Mouse (Mus musculus): Measurements from ENCODE around the gene Ttll11. TPM values are rescaled to one million over a fixed set of nuclear protein-coding genes. Genes with fewer than 3 reads are reported as not detected.

Ttll11 gene
- polyA plus RNA-seq, 1 experiment from 2014 or later, result 0.95 TPM

DNA sequence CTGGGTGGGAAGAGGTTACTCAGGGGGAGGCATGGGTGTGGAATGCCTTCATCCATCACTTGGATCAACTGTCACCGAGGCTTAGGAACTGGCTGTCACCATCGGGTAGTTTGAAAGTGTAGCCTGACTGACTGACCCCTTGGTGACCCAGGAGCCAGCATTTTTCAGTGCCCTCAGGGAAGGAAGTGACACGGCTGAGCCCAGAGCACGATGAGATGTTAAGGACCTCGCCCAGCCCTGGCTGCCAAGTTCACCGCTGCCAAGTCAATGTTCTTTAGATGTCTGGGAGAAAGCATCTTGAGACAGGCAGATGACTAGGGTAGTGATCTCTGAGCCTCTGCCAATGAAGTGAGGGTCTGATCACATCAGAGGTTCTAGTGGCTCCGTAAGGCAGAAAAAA lies 95.4 kb downstream of the Ttll11 start:
- Histone ChIP-seq H3K27me3 (ENCODE audit: poor library complexity, severe bottlenecking) (peaks cover 11% of the 10 kb centered on the region; the same call in 1 of the 2 replicates), H3K4me3 (no peak overlapping the region), H3K36me3 (replicated peaks) (no peaks in the 10 kb centered on the region), H3K27ac (no peak overlapping the region), H3K4me1 (peaks cover 18% of the 10 kb centered on the region), H3K9me3 (no peaks in the 10 kb centered on the region)
- WGBS, result 68% methylated on average over 7 of the region's 7 CpGs
- DNase-seq (ENCODE audit: extremely low spot score, low spot score), result no peak

DNA sequence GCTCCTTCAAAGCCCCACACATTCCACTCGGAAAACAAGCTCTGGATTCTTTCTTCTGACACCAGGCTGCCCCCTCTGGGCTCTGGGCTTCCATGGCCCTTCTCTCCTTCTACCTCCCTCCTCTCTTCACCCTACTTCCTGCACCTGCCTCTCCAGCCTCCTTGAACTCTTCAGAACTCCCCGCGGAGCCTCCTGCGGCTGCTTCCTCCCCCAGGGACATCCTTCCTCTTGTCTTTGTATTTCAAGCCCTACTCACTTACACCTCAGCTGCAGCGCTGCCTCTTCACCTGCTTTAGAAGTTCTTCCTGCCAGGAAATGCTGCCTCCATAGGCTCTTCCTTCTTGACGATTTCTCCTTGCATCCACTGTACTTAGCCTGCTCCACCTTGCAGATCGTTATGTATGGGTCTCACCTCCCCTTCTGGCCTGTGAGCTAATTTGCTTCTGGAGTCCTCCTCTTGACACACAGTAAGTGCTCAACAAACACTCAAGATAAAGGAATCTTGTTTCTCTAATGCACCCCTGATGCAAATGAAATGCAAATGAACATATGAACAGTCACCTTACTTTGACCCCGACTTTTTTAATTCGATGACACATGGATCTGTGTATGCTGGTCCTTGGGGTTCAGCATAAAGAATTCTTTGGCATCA lies 97.3 kb downstream of the Ttll11 start:
- Histone ChIP-seq H3K4me1 (peaks cover 24% of the 10 kb centered on the region), H3K4me3 (no peak overlapping the region), H3K9me3 (no peaks in the 10 kb centered on the region), H3K27me3 (ENCODE audit: poor library complexity, severe bottlenecking) (peaks cover 17% of the 10 kb centered on the region; the same call in 1 of the 2 replicates), H3K36me3 (replicated peaks) (no peaks in the 10 kb centered on the region), H3K27ac (no peak overlapping the region)
- no peak for DNase-seq (ENCODE audit: extremely low spot score, low spot score)
- WGBS, result 62% methylated on average over 9 of the region's 9 CpGs

DNA sequence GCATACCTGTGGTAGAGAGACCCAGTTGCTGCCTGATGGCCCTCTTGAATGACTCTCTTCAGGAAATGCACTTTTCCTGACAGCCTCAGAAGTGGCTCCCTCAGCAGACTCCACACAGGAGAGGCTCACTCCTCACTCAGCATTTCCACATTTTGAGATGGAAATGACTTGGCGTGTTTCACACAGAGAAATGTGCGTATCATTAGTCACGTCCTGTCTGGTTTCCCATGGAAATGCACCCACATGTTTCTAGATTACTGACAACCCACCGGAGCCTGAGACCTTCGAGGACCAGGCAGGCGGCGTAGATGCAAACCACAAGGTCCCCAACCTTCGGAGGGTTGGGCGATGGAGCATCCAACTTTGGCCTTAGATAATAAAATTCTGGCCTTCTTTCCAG lies 97.8 kb downstream of the Ttll11 start:
- H3K4me1 ChIP-seq, result peaks cover 30% of the 10 kb centered on the region
- H3K36me3 ChIP-seq (replicated peaks), result no peaks in the 10 kb centered on the region
- H3K9me3 ChIP-seq, result no peaks in the 10 kb centered on the region
- no peak for DNase-seq (ENCODE audit: extremely low spot score, low spot score)
- H3K27me3 ChIP-seq (ENCODE audit: poor library complexity, severe bottlenecking), result peaks cover 17% of the 10 kb centered on the region; the same call in 1 of the 2 replicates
- 86% methylated on average over 9 of the region's 9 CpGs for WGBS
- H3K4me3 ChIP-seq, result no peak overlapping the region
- no peak overlapping the region for H3K27ac ChIP-seq

DNA sequence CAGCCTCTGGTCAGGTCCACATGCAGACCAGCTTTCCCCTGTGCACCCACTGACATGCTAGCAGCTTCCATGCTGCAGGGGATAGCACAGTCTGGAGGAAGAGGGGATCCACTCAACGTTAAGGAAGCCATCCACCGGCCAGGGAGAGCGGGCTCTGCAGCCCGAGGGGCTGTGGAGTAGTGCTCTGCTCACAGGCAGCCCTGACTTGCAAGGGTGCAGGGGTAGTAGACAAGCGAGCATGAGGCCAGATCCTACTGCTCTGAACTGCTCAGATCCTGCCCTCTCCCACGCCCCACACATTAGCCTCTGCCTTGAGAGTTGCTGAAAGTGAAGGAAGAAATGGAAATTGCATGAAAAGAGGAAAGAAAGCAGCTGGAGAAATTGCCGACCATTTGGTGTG lies 99.4 kb downstream of the Ttll11 start:
- WGBS, result 69% methylated on average over 7 of the region's 7 CpGs
- no peak overlapping the region for H3K4me3 ChIP-seq
- H3K4me1 ChIP-seq, result peaks cover 30% of the 10 kb centered on the region
- H3K36me3 ChIP-seq (replicated peaks), result no peaks in the 10 kb centered on the region
- H3K9me3 ChIP-seq, result no peaks in the 10 kb centered on the region
- DNase-seq (ENCODE audit: extremely low spot score, low spot score), result no peak
- peaks cover 17% of the 10 kb centered on the region; the same call in 1 of the 2 replicates for H3K27me3 ChIP-seq (ENCODE audit: poor library complexity, severe bottlenecking)
- 0 out of 2 replicates have a peak overlapping the region, but pooled peaks have one; percentile 35 for H3K27ac ChIP-seq

DNA sequence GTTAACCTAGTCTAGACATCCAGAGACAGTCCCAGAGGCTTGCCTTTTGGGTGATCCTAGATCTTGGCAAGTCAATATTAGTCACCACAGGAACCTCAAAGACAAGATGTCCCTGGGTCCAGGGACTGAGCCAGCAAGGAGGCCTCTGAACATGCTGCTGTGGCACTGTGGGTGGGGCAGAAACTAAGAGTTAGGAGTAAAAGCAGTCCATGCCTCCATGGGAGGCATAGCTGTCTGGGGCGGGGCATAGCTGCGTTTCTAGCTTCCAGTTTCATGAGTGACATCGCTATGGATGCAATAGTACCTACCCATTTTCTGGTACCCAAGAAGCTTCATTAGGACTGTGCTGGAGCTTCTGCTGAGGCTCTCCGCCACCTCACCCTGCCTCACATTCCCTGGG lies 99.8 kb downstream of the Ttll11 start:
- 84% methylated on average over 4 of the region's 4 CpGs for WGBS
- Histone ChIP-seq H3K4me3 (no peak overlapping the region), H3K27ac (0 out of 2 replicates have a peak overlapping the region, but pooled peaks have one; percentile 35), H3K4me1 (peaks cover 30% of the 10 kb centered on the region), H3K27me3 (ENCODE audit: poor library complexity, severe bottlenecking) (peaks cover 17% of the 10 kb centered on the region; the same call in 1 of the 2 replicates), H3K36me3 (replicated peaks) (no peaks in the 10 kb centered on the region), H3K9me3 (no peaks in the 10 kb centered on the region)
- no peak for DNase-seq (ENCODE audit: extremely low spot score, low spot score)

DNA sequence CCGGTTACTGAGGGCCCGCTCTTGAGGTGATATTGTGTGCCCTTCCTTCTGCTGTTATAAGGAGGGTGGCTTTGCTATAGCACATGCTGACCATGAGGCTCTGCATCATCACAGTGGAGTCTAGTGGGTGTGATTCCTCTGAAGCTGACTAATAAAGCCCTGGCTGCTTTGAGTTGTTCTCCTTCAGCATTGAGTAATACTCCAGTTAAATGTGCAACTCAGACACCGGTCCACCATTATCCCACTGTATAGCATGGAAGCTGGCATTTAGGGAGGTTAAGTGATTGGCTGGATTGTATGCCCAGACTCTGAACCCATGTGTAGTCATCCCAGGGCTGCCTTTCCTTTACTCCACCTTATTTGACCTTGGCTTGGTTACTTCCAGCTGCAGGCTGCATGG lies 101.2 kb downstream of the Ttll11 start:
- Histone ChIP-seq H3K27ac (no peak overlapping the region), H3K36me3 (replicated peaks) (no peaks in the 10 kb centered on the region), H3K27me3 (ENCODE audit: poor library complexity, severe bottlenecking) (peaks cover 17% of the 10 kb centered on the region; the same call in 1 of the 2 replicates), H3K4me1 (peaks cover 27% of the 10 kb centered on the region), H3K9me3 (no peaks in the 10 kb centered on the region), H3K4me3 (no peak overlapping the region)
- no peak for DNase-seq (ENCODE audit: extremely low spot score, low spot score)
- 98% methylated on average over 3 of the region's 3 CpGs for WGBS

DNA sequence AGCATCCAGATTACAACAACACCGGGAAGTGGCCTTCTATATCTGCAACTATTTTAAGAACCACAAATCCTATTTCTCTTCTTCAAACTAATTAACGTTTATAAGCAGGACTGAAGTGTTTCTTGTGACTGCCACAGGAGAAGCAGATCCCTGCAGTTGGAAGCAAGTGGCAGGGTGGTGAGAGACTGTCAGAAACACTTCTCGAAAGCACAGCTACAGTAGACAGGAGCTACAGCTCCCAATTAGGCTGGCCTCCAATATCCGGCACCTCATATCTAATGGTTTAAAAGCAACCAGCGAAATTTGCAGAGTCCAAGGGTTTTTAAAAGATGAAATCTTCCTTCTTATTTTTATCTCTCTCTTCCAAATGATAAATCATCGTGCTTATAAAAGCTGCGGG lies 104.1 kb downstream of the Ttll11 start:
- H3K4me3 ChIP-seq, result no peak overlapping the region
- no peaks in the 10 kb centered on the region for H3K36me3 ChIP-seq (replicated peaks)
- WGBS, result 90% methylated on average over 7 of the region's 7 CpGs
- peaks cover 17% of the 10 kb centered on the region; the same call in 1 of the 2 replicates for H3K27me3 ChIP-seq (ENCODE audit: poor library complexity, severe bottlenecking)
- DNase-seq (ENCODE audit: extremely low spot score, low spot score), result no peak
- H3K9me3 ChIP-seq, result no peaks in the 10 kb centered on the region
- no peak overlapping the region for H3K27ac ChIP-seq
- peaks cover 41% of the 10 kb centered on the region for H3K4me1 ChIP-seq

DNA sequence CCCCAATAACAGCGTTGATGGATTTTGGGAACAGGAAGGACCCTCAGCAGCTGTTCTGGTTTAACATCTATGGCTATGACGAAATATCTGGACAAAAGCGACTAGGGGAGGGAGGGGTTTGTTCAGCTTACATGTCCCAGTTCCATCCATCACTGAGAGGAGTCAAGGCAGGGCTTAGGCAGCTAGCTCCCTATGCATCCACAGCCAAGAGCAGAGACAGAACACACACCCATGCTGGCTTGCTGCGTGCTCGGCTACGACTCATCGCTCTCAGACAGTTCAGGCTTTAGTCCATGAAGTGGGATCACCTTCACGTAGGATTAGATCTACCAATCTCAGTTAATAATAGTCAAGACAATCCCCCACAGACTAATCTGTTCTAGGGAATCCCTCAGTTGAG lies 105.3 kb downstream of the Ttll11 start:
- H3K27me3 ChIP-seq (ENCODE audit: poor library complexity, severe bottlenecking), result peaks cover 7% of the 10 kb centered on the region; the same call in 1 of the 2 replicates
- H3K4me3 ChIP-seq, result no peak overlapping the region
- H3K9me3 ChIP-seq, result no peaks in the 10 kb centered on the region
- no peaks in the 10 kb centered on the region for H3K36me3 ChIP-seq (replicated peaks)
- WGBS, result 90% methylated on average over 8 of the region's 8 CpGs
- H3K27ac ChIP-seq, result no peak overlapping the region
- H3K4me1 ChIP-seq, result peaks cover 30% of the 10 kb centered on the region
- DNase-seq (ENCODE audit: extremely low spot score, low spot score), result no peak

DNA sequence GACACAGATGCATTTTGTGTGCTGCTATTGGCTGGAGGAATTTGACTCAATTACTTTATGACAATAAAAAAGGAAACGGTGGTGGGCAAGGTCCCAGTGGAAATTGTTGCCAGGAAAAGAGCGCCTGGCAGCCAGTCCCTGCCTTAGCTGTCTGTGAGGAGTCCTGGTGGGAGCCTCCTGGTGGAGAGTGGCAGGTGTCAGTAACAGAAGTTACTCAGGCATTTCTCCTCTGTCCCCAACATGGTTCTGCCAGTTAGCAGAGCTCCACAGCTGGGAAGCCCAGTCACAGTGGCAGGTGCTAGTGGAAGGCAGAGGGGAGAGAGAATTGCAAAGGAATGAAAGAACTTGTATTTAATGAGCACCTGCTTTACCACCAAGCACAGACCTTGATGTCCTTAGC lies 110.5 kb downstream of the Ttll11 start:
- Histone ChIP-seq H3K4me1 (peaks cover 16% of the 10 kb centered on the region), H3K27me3 (ENCODE audit: poor library complexity, severe bottlenecking) (no peaks in the 10 kb centered on the region), H3K4me3 (no peak overlapping the region), H3K27ac (no peak overlapping the region), H3K36me3 (replicated peaks) (no peaks in the 10 kb centered on the region), H3K9me3 (no peaks in the 10 kb centered on the region)
- 69% methylated on average over 2 of the region's 2 CpGs for WGBS
- DNase-seq (ENCODE audit: extremely low spot score, low spot score), result no peak

DNA sequence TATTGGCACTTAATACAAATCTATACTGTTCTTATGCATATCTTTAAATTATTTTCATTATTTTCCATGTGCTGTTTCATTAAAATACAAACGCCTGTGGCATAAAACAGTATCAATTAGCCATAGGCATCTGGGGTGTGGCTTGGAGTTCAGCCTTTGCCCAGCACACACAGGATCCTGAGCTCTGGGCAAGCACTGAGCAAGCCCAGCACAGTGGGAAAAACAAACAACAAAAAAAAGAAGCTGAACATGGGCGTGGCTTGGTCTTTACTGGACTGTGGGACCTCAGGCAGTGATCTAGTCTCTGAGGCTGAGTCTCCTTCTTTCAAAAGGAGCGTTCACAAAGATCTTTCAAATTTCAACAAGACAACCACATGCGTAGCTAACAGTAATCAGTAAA lies 116.4 kb downstream of the Ttll11 start:
- no peak for DNase-seq (ENCODE audit: extremely low spot score, low spot score)
- no peaks in the 10 kb centered on the region for H3K9me3 ChIP-seq
- no peak overlapping the region for H3K27ac ChIP-seq
- H3K4me3 ChIP-seq, result no peak overlapping the region
- 88% methylated on average over 4 of the region's 4 CpGs for WGBS
- H3K4me1 ChIP-seq, result peaks cover 21% of the 10 kb centered on the region
- H3K36me3 ChIP-seq (replicated peaks), result no peaks in the 10 kb centered on the region
- H3K27me3 ChIP-seq (ENCODE audit: poor library complexity, severe bottlenecking), result no peaks in the 10 kb centered on the region

DNA sequence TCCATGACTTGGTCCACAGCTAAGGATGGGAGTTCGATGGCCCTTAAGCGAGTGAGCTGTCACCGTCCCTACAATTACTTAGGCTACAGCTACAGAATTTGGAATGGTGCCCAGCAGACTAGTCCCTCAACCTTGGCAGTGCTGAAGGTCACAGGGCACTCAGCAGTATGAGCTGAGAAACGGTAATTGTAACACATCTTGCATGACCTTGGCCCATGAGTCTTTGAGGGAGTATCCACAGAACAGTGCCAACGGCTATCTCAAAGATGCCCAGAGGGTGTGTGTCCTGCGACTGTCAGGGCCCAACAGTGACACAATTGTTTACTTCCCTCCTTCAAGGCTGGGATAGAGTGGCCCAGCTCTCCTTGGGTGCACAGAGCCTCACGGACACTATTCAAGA lies 118.5 kb downstream of the Ttll11 start:
- Histone ChIP-seq H3K4me3 (no peak overlapping the region), H3K27ac (no peak overlapping the region), H3K9me3 (no peaks in the 10 kb centered on the region), H3K36me3 (replicated peaks) (no peaks in the 10 kb centered on the region), H3K4me1 (peaks cover 21% of the 10 kb centered on the region), H3K27me3 (ENCODE audit: poor library complexity, severe bottlenecking) (no peaks in the 10 kb centered on the region)
- no peak for DNase-seq (ENCODE audit: extremely low spot score, low spot score)
- 90% methylated on average over 7 of the region's 7 CpGs for WGBS

DNA sequence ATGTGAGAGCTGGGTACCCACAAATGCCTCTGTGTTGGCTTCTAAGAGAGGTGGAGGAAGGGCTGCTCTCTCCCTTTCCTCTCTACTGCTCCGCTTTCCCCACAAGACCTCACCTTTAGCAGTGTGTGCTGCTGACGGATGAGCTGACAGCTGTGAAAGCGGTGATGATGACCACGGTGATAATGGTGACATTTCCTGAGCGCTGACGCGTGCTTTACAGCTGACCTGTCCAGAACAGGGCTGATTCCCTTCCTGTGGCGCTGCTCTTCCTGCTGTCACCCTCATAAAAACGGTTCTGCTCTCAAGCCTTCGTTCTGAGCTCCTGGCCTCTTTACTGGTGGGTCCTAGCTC lies 119.3 kb downstream of the Ttll11 start:
- Histone ChIP-seq H3K4me3 (no peak overlapping the region), H3K4me1 (peaks cover 21% of the 10 kb centered on the region), H3K27ac (no peak overlapping the region), H3K9me3 (no peaks in the 10 kb centered on the region), H3K36me3 (replicated peaks) (no peaks in the 10 kb centered on the region), H3K27me3 (ENCODE audit: poor library complexity, severe bottlenecking) (no peaks in the 10 kb centered on the region)
- no peak for DNase-seq (ENCODE audit: extremely low spot score, low spot score)
- 85% methylated on average over 10 of the region's 10 CpGs for whole genome bisulfite sequencing

DNA sequence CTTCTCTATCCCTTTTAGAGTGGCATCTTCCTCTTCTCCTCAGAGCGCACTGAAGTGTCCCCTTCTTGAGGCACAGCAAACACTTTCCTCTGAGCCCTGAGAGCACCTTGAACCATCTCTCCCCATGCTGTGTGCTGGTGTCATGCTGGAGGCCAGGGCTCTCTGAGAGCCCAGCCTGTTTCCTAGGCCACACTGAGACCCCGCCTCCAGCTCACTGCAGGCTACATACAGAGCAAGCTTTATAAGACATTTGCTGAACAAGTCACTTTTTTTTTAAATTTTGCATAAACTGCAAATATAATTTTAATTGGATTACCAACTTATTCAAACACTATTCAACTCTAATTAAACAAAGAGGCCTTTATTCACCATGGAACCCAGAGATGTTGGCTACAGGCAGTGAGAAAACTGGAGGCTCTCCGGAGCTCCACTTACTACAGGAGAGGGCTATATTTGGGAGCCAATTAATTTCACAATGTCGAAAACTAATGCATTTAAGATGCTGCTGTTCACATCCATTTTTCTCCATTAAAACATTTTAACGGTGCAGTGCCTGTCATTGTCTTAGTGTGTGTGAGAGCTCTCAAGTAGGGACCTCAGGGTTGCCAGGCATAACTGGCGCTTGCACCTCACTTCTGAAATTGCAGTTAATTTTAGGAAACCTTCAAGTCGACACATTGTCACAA lies 119.9 kb downstream of the Ttll11 start:
- 77% methylated on average over 7 of the region's 7 CpGs for WGBS
- H3K4me1 ChIP-seq, result peaks cover 21% of the 10 kb centered on the region

More for the DNA sequence above, 119.9 kb downstream of the Ttll11 start:
- Histone ChIP-seq H3K27me3 (ENCODE audit: poor library complexity, severe bottlenecking) (no peaks in the 10 kb centered on the region), H3K9me3 (no peaks in the 10 kb centered on the region), H3K4me3 (no peak overlapping the region), H3K36me3 (replicated peaks) (no peaks in the 10 kb centered on the region), H3K27ac (no peak overlapping the region)
- no peak for DNase-seq (ENCODE audit: extremely low spot score, low spot score)

Data from forebrain, embryonic 10.5 days (tissue).